Mouse (Mus musculus) ES-E14 (cell line): ENCODE data around the gene Vars. TPM values are rescaled to one million over a fixed set of nuclear protein-coding genes. Genes with fewer than 3 reads are reported as not detected.

ENCODE experiments used
- DNase-seq: peaks from one replicate; pipeline ENCODE4 v3.0.0-alpha.2; 2013; ENCODE audit warnings: low read depth, low spot score
- H3K27ac ChIP-seq: 2 replicates; pipeline ENCODE4 v1.5.1; 2012; ENCODE audit warnings: low read depth, mild to moderate bottlenecking, low read length, moderate library complexity, mixed read lengths; ENCODE audit not compliant: poor library complexity, insufficient read depth, severe bottlenecking
- H3K36me3 ChIP-seq: 2 replicates; pipeline ENCODE4 v1.6.1; 2012; ENCODE audit warnings: mild to moderate bottlenecking, low read length, moderate library complexity, mixed read lengths; ENCODE audit not compliant: control insufficient read depth, poor library complexity, insufficient read depth, severe bottlenecking
- H3K4me1 ChIP-seq, 2 experiments: fragments of 150-350 bp in 1 of 2; sonication (generic) in 1 of 2; 2 replicates each; pipeline ENCODE4 v1.6.1; 2012; ENCODE audit warnings: low read length in 2 of 2, mild to moderate bottlenecking in 1 of 2, mixed read lengths in 1 of 2; ENCODE audit not compliant: control insufficient read depth in 2 of 2, insufficient read depth in 2 of 2, poor library complexity in 1 of 2
- H3K4me3 ChIP-seq, 2 experiments: fragments of 150-350 bp in 1 of 2; sonication (generic) in 1 of 2; 2 replicates each; pipeline ENCODE4 v1.5.1; 2012; ENCODE audit warnings: low read length in 2 of 2, low read depth in 1 of 2, mild to moderate bottlenecking in 1 of 2, mixed read lengths in 1 of 2; ENCODE audit not compliant: insufficient read depth in 1 of 2, poor library complexity in 1 of 2, severe bottlenecking in 1 of 2
- H3K9ac ChIP-seq: 2 replicates; pipeline ENCODE4 v1.6.1; 2012; ENCODE audit warnings: low read depth, mild to moderate bottlenecking, low read length, mixed read lengths; ENCODE audit not compliant: poor library complexity, insufficient read depth, severe bottlenecking
- H3K9me3 ChIP-seq: fragments of 150-350 bp; sonication (generic); 2 replicates; pipeline ENCODE4 v1.6.1; 2012; ENCODE audit warnings: low read depth, mild to moderate bottlenecking, low read length; ENCODE audit not compliant: control insufficient read depth, insufficient read depth
- CHD2 ChIP-seq: IDR thresholded peaks from 2 replicates; pipeline ENCODE4 v1.6.1; 2014; ENCODE audit warnings: mild to moderate bottlenecking, low read depth, low read length, inconsistent platforms
- HCFC1 ChIP-seq: IDR thresholded peaks from 2 replicates; pipeline ENCODE4 v1.6.1; 2012; ENCODE audit warnings: low read length, inconsistent platforms, borderline replicate concordance; ENCODE audit not compliant: insufficient read depth
- MAFK ChIP-seq: IDR thresholded peaks from 2 replicates; pipeline ENCODE4 v1.6.1; 2014; ENCODE audit warnings: mild to moderate bottlenecking, low read depth, low read length, inconsistent platforms; ENCODE audit not compliant: insufficient read depth
- ZC3H11A ChIP-seq: IDR thresholded peaks from 2 replicates; pipeline ENCODE4 v1.6.1; 2012; ENCODE audit warnings: low read depth, mild to moderate bottlenecking, inconsistent platforms, low read length, borderline replicate concordance
- ZNF384 ChIP-seq: IDR thresholded peaks from 2 replicates; pipeline ENCODE4 v1.6.1; 2012; ENCODE audit warnings: low read depth, low read length, inconsistent platforms
- in situ Hi-C, 2 experiments: fragments of 600-800 bp; cut with MboI; formaldehyde crosslinking; loops; one replicate each; pipeline ENCODE4 v1.15.1; 2025; ENCODE audit warnings: low sequenced_read_pairs in 2 of 2, inconsistent platforms in 1 of 2; ENCODE audit not compliant: unreplicated experiment in 2 of 2
- total RNA-seq: library from RNA; depleted of rRNA; stranded (reverse); fragments of 300-350 nt; gene quantifications from 2 replicates; pipeline ENCODE4 v1.2.3, GENCODE M21; 2012

Vars gene
- total RNA-seq, 1 experiment: 303 TPM

DNA sequence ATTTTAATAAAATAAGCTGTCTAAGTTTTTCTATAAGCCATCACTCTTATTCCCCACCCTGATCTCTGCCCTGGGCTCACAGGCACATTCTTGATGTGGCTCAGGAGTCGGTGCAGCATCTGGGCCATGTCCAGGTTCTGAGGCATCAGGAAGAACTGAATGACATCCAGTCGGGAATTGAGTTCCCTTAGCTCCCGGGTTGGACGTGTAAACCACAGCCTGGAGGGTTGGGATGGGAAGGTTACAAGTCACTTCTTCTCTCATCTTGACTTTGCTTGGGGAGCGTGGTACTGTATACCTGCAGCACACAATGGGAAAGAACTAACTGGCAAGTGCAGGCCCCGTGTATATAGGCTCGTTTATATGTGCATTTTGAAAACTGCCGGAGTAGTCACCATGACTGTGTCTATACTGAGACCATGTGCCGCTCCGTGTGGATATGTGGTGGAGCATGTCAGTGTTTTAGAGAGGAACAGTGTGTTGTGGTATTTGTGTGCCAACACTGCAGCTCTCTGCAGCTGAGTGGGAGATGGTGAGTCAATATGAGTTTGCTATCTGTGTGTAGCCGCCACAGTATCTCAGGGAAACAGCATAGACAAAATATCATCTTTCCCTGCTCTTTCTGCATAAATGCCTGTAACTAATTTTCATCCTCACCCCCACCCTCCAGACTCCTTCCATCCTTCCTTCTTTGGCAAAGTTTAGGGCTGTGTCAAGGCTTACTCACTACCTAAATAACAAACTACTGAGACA is 38.5 kb downstream of the Vars start:
- Histone ChIP-seq H3K36me3 (no peaks in the 10 kb centered on the region), H3K9me3 (no peaks in the 10 kb centered on the region), H3K4me3 (no peak overlapping the region), H3K4me1 (no peaks in the 10 kb centered on the region), H3K9ac (no peak overlapping the region), H3K27ac (no peak overlapping the region)
- in situ Hi-C loops: no loop called here
- TF ChIP-seq CHD2: no peak
- TF ChIP-seq ZNF384: no peak
- no peak for TF ChIP-seq ZC3H11A
- TF ChIP-seq MAFK: no peak
- no peak for TF ChIP-seq HCFC1
- DNase-seq: no peak

- in situ Hi-C loops: no loop called here
Measured at GRCm38 (mm10) chr17:35043794-35044193, 43.0 kb downstream of the Vars start.

DNA sequence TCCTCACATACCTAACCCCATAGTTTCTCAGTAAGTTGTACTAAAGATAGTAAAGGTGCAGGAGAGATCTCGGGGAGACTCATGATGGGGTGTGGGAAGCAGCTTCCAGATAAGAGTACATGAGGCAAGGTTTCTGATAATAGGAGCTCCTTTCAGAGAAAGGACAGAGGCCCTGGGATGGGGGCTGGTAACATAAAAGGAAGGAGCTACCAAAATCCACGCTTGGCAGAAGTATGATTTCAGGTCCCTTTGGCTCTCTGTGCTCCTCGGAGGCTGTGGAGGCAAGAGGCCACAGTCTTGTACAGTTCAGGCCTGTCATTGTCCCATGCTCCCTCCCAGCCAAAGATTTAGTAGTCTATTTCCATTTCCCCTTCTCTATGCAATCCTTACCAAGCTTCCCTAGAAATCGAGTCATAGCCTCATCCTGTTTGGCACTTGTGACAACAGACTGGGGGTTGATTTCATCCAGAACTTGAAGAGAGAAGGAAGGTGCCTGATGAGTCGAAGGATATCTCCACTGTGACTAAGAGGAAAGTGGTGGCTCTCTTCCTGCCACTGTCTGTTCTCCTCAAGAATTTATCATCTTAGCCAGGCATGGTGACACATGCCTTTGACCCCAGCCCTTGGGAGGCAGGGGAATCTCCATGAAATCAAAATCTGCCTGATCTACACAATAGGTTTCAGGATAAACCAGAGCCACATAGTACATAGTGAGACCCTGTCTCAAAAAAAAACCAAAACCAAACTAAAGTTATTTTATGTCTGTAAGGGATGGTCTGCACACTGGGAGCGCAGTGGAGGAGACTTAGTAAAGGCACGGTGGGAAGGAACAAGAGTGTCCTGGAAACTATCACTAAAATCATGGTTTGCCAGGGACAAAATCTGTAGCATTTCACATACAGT is 44.4 kb downstream of the Vars start:
- H3K27ac ChIP-seq: no peak overlapping the region
- no peak for DNase-seq
- in situ Hi-C loops: no loop called here
- H3K9me3 ChIP-seq: no peaks in the 10 kb centered on the region
- H3K4me1 ChIP-seq: peaks cover 0 to 14% of the 10 kb centered on the region in 2 experiments
- no peak overlapping the region for H3K9ac ChIP-seq
- no peaks in the 10 kb centered on the region for H3K36me3 ChIP-seq
- TF ChIP-seq HCFC1: no peak
- peak overlapping the region in 1 of 2 experiments; percentile 78; a peak in 2 of 4 replicates for H3K4me3 ChIP-seq

More at GRCm38 (mm10) chr17:35043794-35044193, 43.0 kb downstream of the Vars start:
- no peak overlapping the region for H3K9ac ChIP-seq
- H3K4me3 ChIP-seq: no peak overlapping the region
- TF ChIP-seq CHD2 (no peak), MAFK (no peak), HCFC1 (no peak), ZNF384 (no peak), ZC3H11A (no peak)
- H3K36me3 ChIP-seq: no peaks in the 10 kb centered on the region
- H3K9me3 ChIP-seq: no peaks in the 10 kb centered on the region
- DNase-seq: no peak
- peaks cover 0 to 8% of the 10 kb centered on the region in 2 experiments; a peak in 2 of 4 replicates for H3K4me1 ChIP-seq
- no peak overlapping the region for H3K27ac ChIP-seq

- no peak for DNase-seq
- H3K27ac ChIP-seq: no peak overlapping the region
- peak overlapping the region; percentile 66 to 78 for H3K4me3 ChIP-seq
- no peak for TF ChIP-seq HCFC1
- no peak for TF ChIP-seq ZC3H11A
- no peak for TF ChIP-seq ZNF384
- TF ChIP-seq MAFK: no peak
- no peak for TF ChIP-seq CHD2
- H3K9ac ChIP-seq: peak overlapping the region; percentile 91
- no peaks in the 10 kb centered on the region for H3K9me3 ChIP-seq
- no peaks in the 10 kb centered on the region for H3K36me3 ChIP-seq
- in situ Hi-C loops: no loop called here
- peaks cover 0 to 14% of the 10 kb centered on the region in 2 experiments for H3K4me1 ChIP-seq
Measured at GRCm38 (mm10) chr17:35045807-35046680, 45.3 kb downstream of the Vars start.
